Mouse (Mus musculus) kidney, adult 2 months (tissue): ENCODE data around the gene Vamp4. TPM values are rescaled to one million over a fixed set of nuclear protein-coding genes. Genes with fewer than 3 reads are reported as not detected.

Source experiments
- DNase-seq: peaks from one replicate; pipeline ENCODE4 v3.0.0; 2021
- H3K27ac ChIP-seq: fragments of 200-500 bp; 2 replicates; pipeline ENCODE4 v1.5.1; 2012; ENCODE audit warnings: low read depth, low read length, control low read depth, inconsistent platforms; ENCODE audit not compliant: insufficient read depth
- H3K27me3 ChIP-seq: fragments of 200-500 bp; replicated peaks from 2 replicates; pipeline ENCODE4 v1.6.1; 2012; ENCODE audit warnings: mild to moderate bottlenecking, moderate library complexity, low read length, inconsistent platforms; ENCODE audit not compliant: control insufficient read depth, insufficient read depth
- H3K36me3 ChIP-seq: fragments of 200-500 bp; 2 replicates; pipeline ENCODE4 v1.6.1; 2012; ENCODE audit warnings: mild to moderate bottlenecking, moderate library complexity, low read length, inconsistent platforms; ENCODE audit not compliant: control insufficient read depth, insufficient read depth
- H3K4me1 ChIP-seq: fragments of 200-500 bp; 2 replicates; pipeline ENCODE4 v1.6.1; 2011; ENCODE audit warnings: low read length; ENCODE audit not compliant: control insufficient read depth, insufficient read depth
- H3K4me3 ChIP-seq: fragments of 200-500 bp; 2 replicates; pipeline ENCODE4 v1.5.1; 2011; ENCODE audit warnings: mild to moderate bottlenecking, low read depth, low read length, control low read depth; ENCODE audit not compliant: insufficient read depth
- CTCF ChIP-seq: fragments of 200-500 bp; conservative IDR thresholded peaks from 2 replicates; pipeline ENCODE4 v1.5.1; 2011; ENCODE audit warnings: low read depth, mild to moderate bottlenecking, control low read depth, low read length, moderate library complexity, mixed read lengths; ENCODE audit not compliant: insufficient read depth, insufficient read length
- POLR2A ChIP-seq: fragments of 200-500 bp; IDR thresholded peaks from one replicate; pipeline ENCODE4 v1.6.1; 2011; ENCODE audit warnings: low read depth, low read length, control low read depth
- WGBS: fragments of 180-500 bp; shearing (Covaris S2); methylation state at CpG from one replicate; pipeline ENCODE4 v1.1.7; 2018; 5-methylcytosine and 5-hydroxymethylcytosine counted together
- polyA plus RNA-seq: library from polyadenylated mRNA; depleted of rRNA; stranded (reverse); fragments of >200 nt; gene quantifications from 2 replicates; pipeline ENCODE4 v1.2.3, GENCODE M21; 2012

Vamp4 gene
- polyA plus RNA-seq, 1 experiment = 11.4 TPM

- 75% methylated on average over 8 of the region's 8 CpGs for WGBS
- Histone ChIP-seq H3K27ac (no peak overlapping the region), H3K27me3 (no peaks in the 10 kb centered on the region), H3K4me1 (no peaks in the 10 kb centered on the region), H3K4me3 (no peak overlapping the region), H3K36me3 (no peaks in the 10 kb centered on the region)
- no peak for DNase-seq
- TF ChIP-seq CTCF = no peak
- TF ChIP-seq POLR2A = no peak
Measured at GRCm38 (mm10) chr1:162590415-162590997, 20.2 kb downstream of the Vamp4 start.

- H3K4me1 ChIP-seq = no peaks in the 10 kb centered on the region
- WGBS = 86% methylated on average over 3 of the region's 3 CpGs
- peaks cover 4% of the 10 kb centered on the region for H3K36me3 ChIP-seq
- no peak overlapping the region for H3K27ac ChIP-seq
- H3K4me3 ChIP-seq = no peak overlapping the region
- no peak for TF ChIP-seq CTCF
- TF ChIP-seq POLR2A = no peak
- no peaks in the 10 kb centered on the region for H3K27me3 ChIP-seq
- DNase-seq = no peak
Measured at GRCm38 (mm10) chr1:162597379-162598102, 27.2 kb downstream of the Vamp4 start.

DNA sequence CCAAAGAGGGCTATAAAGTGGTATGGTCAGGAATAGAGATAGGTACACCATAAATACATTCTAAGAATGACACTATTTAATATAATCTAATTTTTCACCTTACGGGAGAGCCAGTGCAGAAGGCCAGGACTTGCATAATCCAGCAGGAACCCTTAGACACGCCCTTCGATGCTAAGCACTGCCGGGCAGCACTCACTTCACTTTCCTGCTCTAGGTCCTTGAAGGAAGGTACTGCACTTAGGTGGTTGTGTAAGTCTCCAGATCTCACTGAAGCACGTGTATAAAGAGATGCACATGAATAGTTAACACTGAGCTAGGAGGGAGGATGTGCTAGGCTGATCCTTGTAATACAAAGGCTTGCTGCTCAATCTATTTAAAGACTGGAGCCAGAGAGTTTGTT is 29.3 kb downstream of the Vamp4 start:
- Histone ChIP-seq H3K36me3 (peaks cover 4% of the 10 kb centered on the region), H3K27me3 (no peaks in the 10 kb centered on the region), H3K4me3 (no peak overlapping the region), H3K27ac (no peak overlapping the region), H3K4me1 (no peaks in the 10 kb centered on the region)
- 88% methylated on average over 5 of the region's 5 CpGs for WGBS
- TF ChIP-seq CTCF = no peak
- TF ChIP-seq POLR2A = no peak
- no peak for DNase-seq

GRCm38 (mm10) chr1:162601288-162601687 is 31.0 kb downstream of the Vamp4 start:
- H3K4me1 ChIP-seq = no peaks in the 10 kb centered on the region
- no peak for DNase-seq
- H3K4me3 ChIP-seq = no peak overlapping the region
- H3K36me3 ChIP-seq = peaks cover 4% of the 10 kb centered on the region
- no peak for TF ChIP-seq CTCF
- no peak for TF ChIP-seq POLR2A
- WGBS = 79% methylated on average over 4 of the region's 4 CpGs
- H3K27ac ChIP-seq = no peak overlapping the region
- H3K27me3 ChIP-seq = no peaks in the 10 kb centered on the region

GRCm38 (mm10) chr1:162608127-162608526 is 37.8 kb downstream of the Vamp4 start:
- WGBS = 28% methylated on average over 1 of the region's 1 CpGs
- Histone ChIP-seq H3K4me3 (no peak overlapping the region), H3K27me3 (no peaks in the 10 kb centered on the region), H3K36me3 (no peaks in the 10 kb centered on the region), H3K4me1 (peaks cover 3% of the 10 kb centered on the region; the same call in 1 of the 2 replicates), H3K27ac (no peak overlapping the region)
- no peak for TF ChIP-seq POLR2A
- no peak for TF ChIP-seq CTCF
- no peak for DNase-seq

DNA sequence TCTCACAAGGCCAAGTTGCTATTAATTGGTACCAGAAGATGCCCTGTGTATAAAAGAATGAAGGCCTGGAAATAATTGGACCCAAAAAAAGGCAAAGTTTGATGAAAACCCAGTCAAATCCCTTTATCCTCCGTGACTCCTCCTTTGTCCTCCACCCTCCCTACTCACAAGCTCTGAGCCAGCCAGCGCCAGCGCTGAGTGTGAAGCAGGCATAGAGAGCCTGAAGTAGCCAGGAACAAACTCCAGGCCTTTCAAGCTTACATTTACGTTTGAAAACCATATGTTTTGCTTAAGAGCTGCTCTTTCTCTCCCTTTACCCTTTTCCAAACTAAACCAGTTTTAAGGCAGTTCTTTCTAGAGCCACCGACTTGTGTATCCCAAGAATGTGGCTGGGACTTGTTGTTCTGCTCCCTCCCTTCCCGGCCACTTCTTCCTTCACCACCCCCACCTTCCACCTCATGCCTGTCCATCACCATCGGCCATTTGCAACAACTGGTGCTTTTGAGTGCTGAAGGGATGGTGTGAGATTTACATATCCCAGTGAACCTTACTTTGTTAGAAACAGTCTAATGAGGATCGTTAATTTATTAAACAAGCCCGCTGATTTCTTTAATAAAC is 39.4 kb downstream of the Vamp4 start:
- WGBS = 62% methylated on average over 9 of the region's 9 CpGs
- no peaks in the 10 kb centered on the region for H3K27me3 ChIP-seq
- H3K36me3 ChIP-seq = no peaks in the 10 kb centered on the region
- no peak overlapping the region for H3K4me3 ChIP-seq
- H3K27ac ChIP-seq = no peak overlapping the region
- peaks cover 3% of the 10 kb centered on the region; the same call in 1 of the 2 replicates for H3K4me1 ChIP-seq
- TF ChIP-seq CTCF = no peak
- no peak for TF ChIP-seq POLR2A
- no peak for DNase-seq

GRCm38 (mm10) chr1:162611191-162611590 is 40.9 kb downstream of the Vamp4 start:
- no peaks in the 10 kb centered on the region for H3K36me3 ChIP-seq
- WGBS = 76% methylated on average over 4 of the region's 4 CpGs
- TF ChIP-seq POLR2A (no peak), CTCF (no peak)

More at GRCm38 (mm10) chr1:162611191-162611590, 40.9 kb downstream of the Vamp4 start:
- H3K4me3 ChIP-seq = no peak overlapping the region
- DNase-seq = peak; percentile 28
- H3K27me3 ChIP-seq = no peaks in the 10 kb centered on the region
- no peak overlapping the region for H3K27ac ChIP-seq
- H3K4me1 ChIP-seq = peaks cover 3% of the 10 kb centered on the region; the same call in 1 of the 2 replicates
